Mouse (Mus musculus) lung, adult 2 months (tissue): ENCODE measurements around the gene Gpsm1.

Experiments
- CTCF ChIP-seq: fragments of 200-500 bp; IDR thresholded peaks from 2 replicates; pipeline ENCODE4 v1.5.1; 2011; ENCODE audit warnings: mild to moderate bottlenecking, low read length, control low read depth; ENCODE audit not compliant: insufficient read depth
- POLR2A ChIP-seq: fragments of 200-500 bp; IDR thresholded peaks from 2 replicates; pipeline ENCODE4 v1.6.1; 2011; ENCODE audit warnings: low read depth, mild to moderate bottlenecking, control low read depth, low read length, borderline replicate concordance; ENCODE audit errors: extremely low read depth

DNA sequence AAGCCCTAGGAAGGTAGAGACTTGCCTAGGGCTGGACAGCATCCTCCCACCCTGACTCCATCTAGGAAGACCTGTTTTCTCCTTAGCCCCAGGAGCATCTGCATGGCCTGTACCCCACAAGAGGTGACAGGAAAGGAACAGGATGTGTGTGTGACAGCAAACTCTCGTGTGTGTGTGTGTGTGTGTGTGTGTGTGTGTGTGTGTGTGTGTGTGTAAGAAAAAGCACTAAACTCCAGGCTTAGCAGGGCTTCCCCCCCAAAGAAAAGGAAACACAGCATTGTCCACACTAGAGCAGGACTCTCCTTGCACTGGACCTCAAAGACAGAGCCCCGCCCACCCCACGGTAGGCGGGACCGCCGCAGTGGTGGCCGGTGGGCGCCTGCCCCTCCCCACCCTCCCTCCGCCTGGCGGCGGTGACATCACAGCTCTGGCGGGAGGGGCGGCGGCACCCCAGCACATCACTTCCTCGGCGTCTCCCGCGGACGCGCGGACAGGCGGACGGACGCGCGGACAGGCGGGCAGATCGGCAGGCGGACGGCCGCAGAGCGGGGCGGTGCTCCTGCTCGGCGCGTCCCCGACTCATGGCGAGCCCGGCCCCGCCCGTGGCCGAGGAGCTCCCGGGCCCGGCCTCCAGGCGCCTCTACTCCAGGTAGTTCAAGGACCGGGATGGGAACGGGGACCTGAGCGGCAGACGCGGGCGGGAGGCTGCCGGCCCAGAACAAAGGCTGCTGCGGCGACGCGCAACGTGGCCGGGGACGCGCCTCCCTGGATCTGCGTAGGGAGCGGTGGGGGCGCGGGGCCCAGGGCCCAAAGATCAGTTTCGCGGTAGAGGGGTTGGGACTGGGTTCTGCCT is at the start of gene Gpsm1:
- TF ChIP-seq POLR2A (peak; percentile 60; the same call in 1 of the 2 replicates), CTCF (no peak)
